Mouse (Mus musculus) heart, adult 10 weeks (tissue): Measurements from ENCODE around the gene Sema3b. TPM values are rescaled to one million over a fixed set of nuclear protein-coding genes. Genes with fewer than 3 reads are reported as not detected.

Experiments
- polyA plus RNA-seq: library from polyadenylated mRNA; stranded (reverse); fragments of 350-450 nt; fragmentation: Illumina TruSeq; extraction: RNeasy Lipid Tissue Mini Kit (QIAGEN cat#74804); gene quantifications from one replicate; pipeline ENCODE4 v1.2.3, GENCODE M21; 2014; ENCODE audit warnings: low read depth, low replicate concordance

Gene Sema3b
- polyA plus RNA-seq, result 26.6 TPM

GRCm38 (mm10) chr9:107608741-107609432 lies at the start of gene Sema3b:
TSS of gene Sema3b (minus strand) at chr9:107609229.

GRCm38 (mm10) chr9:107635279-107636028 lies 26.4 kb upstream of the Sema3b start, which contains the start of gene Gnai2:
TSS of gene Gnai2 (minus strand) at chr9:107635367.

DNA sequence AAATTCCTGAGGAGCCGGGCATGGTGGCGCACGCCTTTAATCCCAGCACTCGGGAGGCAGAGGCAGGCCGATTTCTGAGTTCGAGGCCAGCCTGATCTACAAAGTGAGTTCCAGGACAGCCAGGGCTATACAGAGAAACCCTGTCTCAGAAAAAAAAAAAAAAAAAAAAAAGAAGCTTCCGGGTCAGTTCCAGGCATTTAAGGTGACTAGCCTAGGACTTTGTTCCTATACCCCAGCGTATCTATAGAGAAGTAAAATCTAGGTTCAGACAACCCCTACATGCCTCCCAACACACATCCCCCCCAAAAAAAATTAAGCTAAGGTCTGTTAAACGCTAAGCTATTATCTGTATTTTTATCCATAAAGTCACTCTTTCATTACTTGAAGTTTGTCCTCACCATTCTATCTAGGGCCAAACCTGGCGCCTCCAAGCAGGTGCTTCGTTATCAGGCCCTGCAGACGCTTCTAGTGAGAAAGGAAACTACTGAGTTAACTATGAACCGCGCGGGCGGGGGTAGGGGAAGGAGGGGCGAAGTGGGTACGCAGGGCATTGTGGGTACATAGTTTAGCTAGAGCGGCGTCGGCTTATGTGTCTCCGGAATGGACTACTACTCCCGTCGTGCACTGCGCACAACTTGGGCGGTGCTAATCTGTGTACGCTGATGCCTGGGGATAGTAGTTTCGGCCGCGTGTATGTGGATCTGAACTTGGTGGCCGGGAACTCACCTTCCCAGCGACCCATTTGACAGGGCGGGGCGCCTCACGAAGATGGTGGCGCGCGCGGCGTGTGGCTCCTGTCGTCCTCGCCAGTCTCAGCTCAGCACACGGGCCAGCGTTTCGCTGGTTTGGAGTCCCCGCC lies 21.8 kb downstream of the Sema3b start, which contains the start of gene Ifrd2:
Gene Ifrd2, plus strand, starts transcription at position 669 of the 859 bp plus-strand sequence.

DNA sequence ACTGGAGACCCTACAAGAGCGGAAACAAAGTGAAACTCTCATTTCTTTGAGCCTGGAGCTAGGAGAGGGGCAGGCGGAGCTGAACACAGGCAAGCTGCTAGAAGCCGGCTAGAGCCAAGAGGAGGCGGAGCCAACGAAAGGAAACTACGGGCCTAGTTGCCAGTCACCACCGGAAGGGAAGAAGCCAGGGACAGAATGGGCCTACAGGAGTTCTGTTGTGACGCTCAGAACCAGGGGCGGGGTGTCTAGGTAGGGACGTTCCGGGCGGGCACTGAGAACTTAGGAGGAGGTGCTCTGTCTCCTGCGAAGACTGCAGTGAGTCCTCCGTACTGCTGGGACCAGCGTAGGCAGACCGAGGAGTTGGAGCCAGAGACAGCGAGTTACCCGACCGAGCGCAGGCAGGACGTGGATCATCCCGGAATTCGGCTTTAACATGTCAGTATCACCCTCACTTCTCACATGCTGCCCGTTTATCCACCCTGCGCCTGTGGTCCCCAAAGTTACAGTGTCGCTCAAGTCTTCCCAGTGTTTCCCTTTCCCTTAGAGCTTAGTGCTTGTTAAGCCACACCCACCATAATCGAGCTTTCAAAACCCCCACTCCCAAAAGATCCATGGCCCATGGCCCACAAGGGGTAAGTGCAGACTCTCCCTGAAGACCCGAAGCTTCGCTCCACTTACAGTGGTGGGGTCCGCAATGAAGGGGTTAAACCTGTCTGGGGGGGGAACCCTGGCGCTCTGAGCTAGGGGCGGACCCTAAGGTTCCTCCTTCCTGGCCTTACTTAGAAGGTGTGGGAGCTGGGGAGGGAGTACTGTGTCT lies 28.3 kb downstream of the Sema3b start, which contains the start of gene Hyal3:
Gene Hyal3, plus strand, starts transcription at position 318 of the 817 bp plus-strand sequence.

DNA sequence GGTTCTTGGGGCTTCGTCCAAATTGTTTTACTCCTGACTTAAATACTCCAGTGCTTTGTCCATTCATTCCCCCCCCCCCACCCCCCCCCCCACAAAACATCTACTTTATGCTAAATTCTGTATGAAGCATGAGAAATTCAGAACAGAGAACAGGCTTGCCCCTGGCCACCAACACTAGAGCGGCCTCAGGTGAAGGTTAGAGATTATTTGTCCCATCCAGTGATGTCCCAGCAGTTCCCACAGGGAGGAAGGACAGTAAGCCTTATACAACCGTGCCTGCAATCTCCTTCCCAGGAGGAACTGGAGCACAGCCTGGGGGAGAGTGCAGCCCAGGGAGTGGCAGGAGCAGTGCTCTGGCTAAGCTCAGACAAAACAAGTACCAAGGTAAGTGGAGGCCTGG lies 30.4 kb downstream of the Sema3b start, which contains the start of gene Naa80:
Gene Naa80, plus strand, starts transcription at position 301 of the 400 bp plus-strand sequence.

DNA sequence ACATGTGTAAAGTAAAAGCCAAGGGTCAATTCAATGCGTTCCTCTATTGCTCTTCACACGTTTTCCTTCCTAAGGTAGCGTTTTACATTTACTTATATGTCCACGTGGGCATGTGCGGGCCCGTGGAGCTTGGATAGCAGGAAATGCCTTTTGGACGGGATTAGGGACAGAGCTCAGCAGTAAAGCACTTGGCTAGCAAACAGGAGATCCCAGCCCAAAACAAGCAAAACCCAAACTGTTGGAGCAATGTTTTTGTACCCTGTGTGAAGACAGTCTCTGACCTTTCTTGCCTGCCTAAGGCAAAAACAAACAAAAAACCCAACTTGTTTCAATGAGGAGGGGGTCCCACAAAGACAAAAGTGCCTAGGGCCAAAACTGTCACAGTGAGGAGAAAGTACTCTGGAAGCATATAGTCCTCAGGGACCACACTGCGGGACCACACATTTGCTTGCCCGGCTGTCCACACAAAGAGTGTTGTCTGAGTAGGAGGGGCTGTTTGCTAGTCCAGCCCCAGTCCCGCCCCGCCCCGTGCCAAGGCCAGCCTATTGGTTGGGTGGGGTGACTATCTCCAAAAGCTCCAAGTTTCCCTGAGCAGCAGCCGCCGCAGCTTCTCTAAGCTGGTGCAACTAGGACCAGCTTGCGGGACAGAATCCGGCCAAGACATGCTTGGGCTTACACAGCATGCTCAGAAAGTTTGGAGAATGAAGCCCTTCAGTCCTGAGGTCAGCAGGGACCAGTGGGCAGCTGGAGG lies 32.5 kb downstream of the Sema3b start, which contains the start of gene Hyal1:
Gene Hyal1, plus strand, starts transcription at position 571 of the 751 bp plus-strand sequence.

GRCm38 (mm10) chr9:107567702-107568319 lies 41.2 kb downstream of the Sema3b start, which contains the start of gene Hyal2:
TSS of gene Hyal2 (plus strand) at chr9:107567945.

GRCm38 (mm10) chr9:107563029-107563581 lies 45.9 kb downstream of the Sema3b start, which contains the start of gene Tusc2:
TSS of gene Tusc2 (plus strand) at chr9:107563255.

DNA sequence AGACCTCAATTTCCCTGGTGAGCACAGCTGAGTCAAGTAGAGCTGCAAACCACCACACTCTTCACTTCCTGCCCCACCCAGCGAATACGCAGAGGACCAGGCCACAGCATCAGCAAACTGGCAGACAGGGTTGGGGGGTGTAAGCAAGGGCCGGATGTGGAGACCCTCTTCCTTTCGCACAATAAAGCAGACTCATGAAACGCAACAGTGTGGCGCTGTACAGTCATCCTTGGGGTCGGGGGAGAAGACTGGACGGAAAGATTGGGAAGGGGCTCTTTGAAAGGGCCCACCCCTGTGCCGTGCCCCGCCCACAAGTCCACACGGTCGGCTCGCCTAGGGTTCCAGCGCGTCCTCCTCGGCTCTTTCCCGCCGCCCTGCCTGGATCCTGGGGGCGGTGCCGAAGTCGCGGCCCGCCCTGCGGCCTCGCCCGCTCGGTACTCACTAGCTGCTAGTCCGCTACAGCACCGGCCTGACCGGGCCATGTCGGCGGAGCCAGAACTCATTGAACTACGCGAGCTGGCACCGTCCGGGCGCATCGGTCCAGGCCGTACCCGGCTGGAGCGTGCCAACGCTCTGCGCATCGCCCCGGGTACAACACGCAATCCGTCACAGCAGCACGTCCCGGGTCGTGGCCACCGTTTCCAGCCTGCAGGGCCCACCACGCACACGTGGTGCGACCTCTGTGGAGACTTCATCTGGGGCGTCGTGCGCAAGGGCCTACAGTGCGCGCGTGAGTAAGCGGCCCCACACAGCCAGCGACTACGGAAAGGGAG lies 57.7 kb downstream of the Sema3b start, which contains the start of gene Rassf1:
Gene Rassf1, plus strand, starts transcription at position 439 of the 773 bp plus-strand sequence.

Other genes with a start within 250 kb of the Sema3b start
- gene Cacna2d2, start 209.6 kb downstream of the Sema3b start, polyA plus RNA-seq, result 6.0 TPM
- 20.9 TPM for gene Tmem115, start 75.3 kb downstream of the Sema3b start, polyA plus RNA-seq
- gene Cyb561d2, start 67.0 kb downstream of the Sema3b start, polyA plus RNA-seq, result 5.5 TPM
- 25.1 TPM for gene Nprl2, start 67.0 kb downstream of the Sema3b start, polyA plus RNA-seq
- gene Zmynd10, start 61.9 kb downstream of the Sema3b start, polyA plus RNA-seq, result not detected
- 20.7 TPM for gene Rassf1, start 57.7 kb downstream of the Sema3b start, polyA plus RNA-seq
- 38.5 TPM for gene Tusc2, start 46.0 kb downstream of the Sema3b start, polyA plus RNA-seq
- gene Hyal2, start 41.3 kb downstream of the Sema3b start, polyA plus RNA-seq, result 36.4 TPM
- 9.7 TPM for gene Hyal1, start 32.3 kb downstream of the Sema3b start, polyA plus RNA-seq
- 22.3 TPM for gene Naa80, start 30.3 kb downstream of the Sema3b start, polyA plus RNA-seq
- gene Hyal3, start 28.4 kb downstream of the Sema3b start, polyA plus RNA-seq, result not detected
- gene Ifrd2, start 21.6 kb downstream of the Sema3b start, polyA plus RNA-seq, result 39.4 TPM
- 183 TPM for gene Gnai2, start 26.1 kb upstream of the Sema3b start, polyA plus RNA-seq
- 119 TPM for gene Slc38a3, start 60.3 kb upstream of the Sema3b start, polyA plus RNA-seq
- gene Gnat1, start 70.5 kb upstream of the Sema3b start, polyA plus RNA-seq, result not detected
- gene Sema3f, start 101.2 kb upstream of the Sema3b start, polyA plus RNA-seq, result 15.1 TPM
- gene Rbm5, start 161.8 kb upstream of the Sema3b start, polyA plus RNA-seq, result 79.8 TPM